Mouse (Mus musculus): ENCODE measurements around the gene Aldh1l2.
"Not testable (repeated sequence)": the region's sequence is repeated elsewhere in the genome, so short reads cannot be mapped to it uniquely, and the experiment has no call there.

Aldh1l2 gene

DNA sequence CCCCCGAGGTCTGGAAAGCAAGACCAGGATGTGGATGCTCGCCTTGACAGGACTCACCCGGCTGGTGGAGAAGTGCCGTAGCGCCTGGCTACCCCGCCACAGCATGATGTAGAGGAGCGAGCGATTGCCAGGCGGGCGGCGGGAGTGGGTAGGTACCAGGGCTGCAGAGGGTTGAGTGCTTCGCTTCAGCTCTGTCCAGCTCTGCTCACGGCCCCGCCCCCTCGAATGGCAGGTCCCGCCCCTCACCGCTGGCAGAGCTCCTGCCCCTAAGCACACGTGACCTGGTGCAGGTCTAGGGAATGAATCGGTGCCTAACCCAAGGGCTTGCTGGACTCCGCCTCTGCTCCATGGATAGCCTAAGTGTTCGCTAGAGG lies at the start of gene Aldh1l2:
Gene Aldh1l2 (minus strand): TSS at position 231 of the 374 bp plus-strand sequence.
- in situ Hi-C loops (cut with MboI, MseI), result loop anchor here (25.0 kb wide), 1 partner anchor 872 kb away; no protein-coding TSS in a partner anchor

GRCm38 (mm10) chr10:83565449-83566441 lies 31.8 kb upstream of the Aldh1l2 start:
- in situ Hi-C loops (cut with MboI, MseI), result no loop called here

GRCm38 (mm10) chr10:83563005-83563404 lies 29.1 kb upstream of the Aldh1l2 start:
- in situ Hi-C loops (cut with MboI, MseI), result no loop called here

DNA sequence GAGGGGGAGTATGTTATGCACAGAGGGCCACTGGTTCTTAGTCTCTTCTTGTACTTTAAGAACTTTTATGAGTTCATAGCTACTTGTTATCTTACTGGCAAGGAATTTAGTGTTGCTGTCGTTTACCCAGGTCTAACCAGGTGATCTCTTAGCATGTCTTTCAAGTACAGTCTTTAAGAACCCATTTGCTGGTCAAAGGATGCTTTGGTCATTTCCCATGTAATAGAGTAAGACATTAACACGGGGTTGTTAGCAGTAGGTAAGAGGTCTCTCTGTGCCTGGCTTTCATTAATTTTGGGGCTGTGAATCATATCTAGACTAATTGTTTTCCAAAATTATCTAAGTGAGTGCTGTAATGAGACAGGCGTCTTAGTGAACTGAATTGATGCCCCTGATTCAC lies 11.4 kb upstream of the Aldh1l2 start:
- in situ Hi-C loops (cut with MboI, MseI), result loop anchor here (25.0 kb wide), 1 partner anchor 883 kb away; no protein-coding TSS in a partner anchor

GRCm38 (mm10) chr10:83544103-83544479 lies 10.2 kb upstream of the Aldh1l2 start:
- in situ Hi-C loops (cut with MboI, MseI), result loop anchor here (5.0 to 25.0 kb wide), 2 partner anchors 637 to 882 kb away; no protein-coding TSS in a partner anchor

- in situ Hi-C loops (cut with MboI, MseI), result loop anchor here (5.0 to 25.0 kb wide), 2 partner anchors 636 to 881 kb away; no protein-coding TSS in a partner anchor
Observed at GRCm38 (mm10) chr10:83543439-83544102, 9.6 kb upstream of the Aldh1l2 start, which contains the start of gene Washc4. TSS of gene Washc4 (plus strand) at chr10:83543752.

- in situ Hi-C loops (cut with MboI, MseI), result loop anchor here (5.0 to 25.0 kb wide), 2 partner anchors 635 to 880 kb away; no protein-coding TSS in a partner anchor
Observed at GRCm38 (mm10) chr10:83542241-83542640, 8.3 kb upstream of the Aldh1l2 start.

DNA sequence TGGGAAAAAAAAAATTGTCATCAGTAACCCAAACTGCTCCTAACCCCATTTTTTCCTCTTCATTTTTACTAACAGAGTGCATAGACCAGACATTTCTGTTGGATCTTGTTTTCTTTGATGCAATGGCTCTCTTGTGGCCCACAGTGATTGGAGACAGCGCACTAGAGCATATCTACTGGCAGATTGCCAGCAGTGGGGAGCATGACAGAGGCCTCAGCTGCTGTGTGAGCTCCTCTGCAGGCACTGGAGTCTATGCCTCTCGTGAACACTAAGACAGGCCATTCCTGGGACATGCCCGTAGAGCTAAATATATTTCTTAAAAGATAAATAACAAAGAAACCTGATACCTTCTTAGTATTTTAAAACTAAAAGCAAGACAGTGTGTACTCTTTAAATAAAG lies 6.2 kb upstream of the Aldh1l2 start:
- in situ Hi-C loops (cut with MboI, MseI), result loop anchor here (5.0 to 25.0 kb wide), 2 partner anchors 633 to 878 kb away; no protein-coding TSS in a partner anchor

- in situ Hi-C loops (cut with MboI, MseI), result loop anchor here (5.0 to 25.0 kb wide), 2 partner anchors 292 to 877 kb away; no protein-coding TSS in a partner anchor
Observed at GRCm38 (mm10) chr10:83539311-83539980, 5.5 kb upstream of the Aldh1l2 start.

GRCm38 (mm10) chr10:83536436-83536835 lies 2.5 kb upstream of the Aldh1l2 start:
- in situ Hi-C loops (cut with MboI, MseI), result loop anchor here (5.0 to 25.0 kb wide), 2 partner anchors 289 to 874 kb away; no protein-coding TSS in a partner anchor

- in situ Hi-C loops (cut with MboI, MseI), result loop anchor here (25.0 kb wide), 1 partner anchor 871 kb away; no protein-coding TSS in a partner anchor
Observed at GRCm38 (mm10) chr10:83533258-83533909, 556 bp downstream of the Aldh1l2 start.

- in situ Hi-C loops (cut with MboI, MseI), result loop anchor here (25.0 kb wide), 1 partner anchor 868 kb away; no protein-coding TSS in a partner anchor
Observed at GRCm38 (mm10) chr10:83530384-83530967, 3.5 kb downstream of the Aldh1l2 start.

DNA sequence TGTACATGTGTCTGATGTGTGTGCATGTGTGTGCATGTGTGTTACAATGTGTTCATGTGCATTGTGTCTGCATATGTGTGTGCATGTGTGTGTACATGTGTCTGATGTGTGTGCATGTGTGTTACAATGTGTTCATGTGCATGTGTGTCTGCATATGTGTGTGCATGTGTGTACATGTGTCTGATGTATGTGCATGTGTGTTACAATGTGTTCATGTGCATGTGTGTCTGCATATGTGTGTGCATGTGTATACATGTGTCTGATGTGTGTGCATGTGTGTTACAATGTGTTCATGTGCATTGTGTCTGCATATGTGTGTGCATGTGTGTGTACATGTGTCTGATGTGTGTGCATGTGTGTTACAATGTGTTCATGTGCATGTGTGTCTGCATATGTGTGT lies 9.7 kb downstream of the Aldh1l2 start:
- in situ Hi-C loops (cut with MboI, MseI), result not testable (repeated sequence)

GRCm38 (mm10) chr10:83520990-83521389 lies 12.9 kb downstream of the Aldh1l2 start:
- in situ Hi-C loops (cut with MboI, MseI), result no loop called here

DNA sequence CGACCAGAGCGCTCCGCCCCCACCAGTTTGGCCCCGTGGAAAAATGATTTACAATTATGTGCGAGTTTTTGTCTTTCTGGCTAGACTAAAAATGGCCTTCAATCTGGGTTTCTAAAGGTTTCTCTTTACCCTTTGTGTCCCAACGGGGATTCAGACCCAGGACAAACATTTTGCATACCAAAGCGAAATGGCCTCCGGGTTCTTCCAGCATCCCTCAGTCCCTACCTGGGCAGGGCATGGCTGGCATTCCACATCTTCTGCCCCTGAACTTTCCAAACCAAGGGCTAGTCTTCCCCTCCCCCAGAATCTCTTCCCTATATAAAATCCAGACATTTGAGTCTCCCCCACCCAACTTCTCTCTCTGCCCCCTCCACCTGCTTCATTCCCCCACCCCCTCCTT lies 20.2 kb downstream of the Aldh1l2 start:
- in situ Hi-C loops (cut with MboI, MseI), result loop anchor here (10.0 kb wide), 1 partner anchor 609 kb away; no protein-coding TSS in a partner anchor

DNA sequence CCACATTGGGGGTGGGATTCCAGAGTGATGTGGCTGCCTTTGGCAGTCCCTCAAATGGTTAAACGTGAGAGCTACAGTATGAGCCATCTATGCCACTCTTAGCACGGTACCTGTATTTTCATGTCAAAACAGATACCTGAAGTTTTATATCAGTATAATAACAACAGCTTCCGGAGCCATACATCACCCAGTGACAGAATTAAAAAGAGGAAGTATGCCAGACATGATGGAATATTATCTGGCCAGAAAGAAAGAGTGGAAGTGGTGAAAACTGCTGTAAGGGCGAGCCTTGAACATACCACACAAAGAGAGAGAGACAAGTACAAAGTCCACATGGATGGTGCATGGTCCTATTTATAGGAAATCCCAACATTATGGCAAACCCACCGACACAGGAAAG lies 22.6 kb downstream of the Aldh1l2 start:
- in situ Hi-C loops (cut with MboI, MseI), result loop anchor here (10.0 kb wide), 1 partner anchor 607 kb away; no protein-coding TSS in a partner anchor

DNA sequence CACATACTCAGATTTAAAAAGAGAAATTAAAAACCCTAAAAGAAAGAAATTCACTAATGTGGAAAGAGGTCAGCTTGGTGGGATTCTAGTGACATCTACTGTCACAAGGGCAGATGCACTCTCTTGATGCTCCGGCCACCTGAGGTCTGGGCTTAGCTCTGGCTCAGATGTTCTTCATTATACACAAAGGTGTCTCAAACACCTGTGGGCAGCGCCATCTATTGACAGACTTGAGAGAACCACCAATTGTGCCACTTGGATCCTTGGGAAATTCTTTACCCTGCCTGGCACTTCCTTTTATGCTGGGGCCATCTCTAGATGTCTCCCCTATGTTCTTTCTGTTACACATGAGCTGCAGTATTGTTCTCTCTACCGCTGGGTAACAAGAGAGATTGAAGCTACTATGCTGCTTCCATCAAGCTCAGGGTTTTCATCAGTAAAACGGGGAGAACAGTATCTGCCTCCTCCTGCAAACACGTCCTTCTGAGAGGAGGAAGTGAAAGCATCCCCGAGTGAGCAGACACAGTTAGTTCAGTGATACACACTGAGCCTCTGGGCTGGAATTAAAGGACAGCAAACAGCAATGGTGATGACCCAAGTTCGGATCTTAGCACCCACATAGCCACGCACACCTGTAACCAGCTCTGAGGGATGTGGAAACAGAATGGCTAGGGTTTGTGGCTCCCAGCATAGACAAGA lies 24.8 kb downstream of the Aldh1l2 start:
- in situ Hi-C loops (cut with MboI, MseI), result loop anchor here (5.0 kb wide), 1 partner anchor 67 kb away; no protein-coding TSS in a partner anchor

GRCm38 (mm10) chr10:83497321-83497720 lies 36.6 kb downstream of the Aldh1l2 start:
- in situ Hi-C loops (cut with MboI, MseI), result loop anchor here (5.0 kb wide), 1 partner anchor 90 kb away; no protein-coding TSS in a partner anchor

- in situ Hi-C loops (cut with MboI, MseI), result no loop called here
Observed at GRCm38 (mm10) chr10:83490506-83490905, 43.4 kb downstream of the Aldh1l2 start.

All from regulatory T cell (primary cell).